Mouse (Mus musculus): Measurements from ENCODE around the gene Insr. TPM values are rescaled to one million over a fixed set of nuclear protein-coding genes. Genes with fewer than 3 reads are reported as not detected.
"Not testable (repeated sequence)": the region's sequence is repeated elsewhere in the genome, so short reads cannot be mapped to it uniquely, and the experiment has no call there.

Gene Insr
- polyA plus RNA-seq (2015; fragmentation: Nextera tagmentation; extraction: Ambion mirVana) = 32.5 and 33.2 TPM in 2 replicates

- Histone ChIP-seq H3K9me3 (ENCODE audit: control insufficient read depth, low read length) (no peaks in the 10 kb centered on the region), H3K4me1 (ENCODE audit: control insufficient read depth, insufficient read depth, low read length) (peaks cover 18% of the 10 kb centered on the region), H3K9ac (ENCODE audit: low read depth, low read length) (peak within 1 kb of the TSS; percentile 98), H3K4me2 (ENCODE audit: low read depth, low read length) (peak within 1 kb of the TSS; percentile 72), H3K27ac (ENCODE audit: low read length) (peak within 1 kb of the TSS; percentile 86), H3K4me3 (ENCODE audit: low read length) (peak within 1 kb of the TSS; percentile 94), H3K27me3 (replicated peaks; ENCODE audit: control insufficient read depth, insufficient read depth, low read length) (no peaks in the 10 kb centered on the region), H3K36me3 (ENCODE audit: control insufficient read depth, insufficient read depth, low read length) (0 out of 2 replicates have a peak, but pooled peaks cover 2% of the 10 kb centered on the region)
- ATAC-seq = peak; percentile 95
- WGBS = under 1% methylated on average over 57 of the region's 61 CpGs
Measured at GRCm38 (mm10) chr8:3278934-3279720, at the start of gene Insr. Gene Insr, minus strand, starts transcription at chr8:3279617.

DNA sequence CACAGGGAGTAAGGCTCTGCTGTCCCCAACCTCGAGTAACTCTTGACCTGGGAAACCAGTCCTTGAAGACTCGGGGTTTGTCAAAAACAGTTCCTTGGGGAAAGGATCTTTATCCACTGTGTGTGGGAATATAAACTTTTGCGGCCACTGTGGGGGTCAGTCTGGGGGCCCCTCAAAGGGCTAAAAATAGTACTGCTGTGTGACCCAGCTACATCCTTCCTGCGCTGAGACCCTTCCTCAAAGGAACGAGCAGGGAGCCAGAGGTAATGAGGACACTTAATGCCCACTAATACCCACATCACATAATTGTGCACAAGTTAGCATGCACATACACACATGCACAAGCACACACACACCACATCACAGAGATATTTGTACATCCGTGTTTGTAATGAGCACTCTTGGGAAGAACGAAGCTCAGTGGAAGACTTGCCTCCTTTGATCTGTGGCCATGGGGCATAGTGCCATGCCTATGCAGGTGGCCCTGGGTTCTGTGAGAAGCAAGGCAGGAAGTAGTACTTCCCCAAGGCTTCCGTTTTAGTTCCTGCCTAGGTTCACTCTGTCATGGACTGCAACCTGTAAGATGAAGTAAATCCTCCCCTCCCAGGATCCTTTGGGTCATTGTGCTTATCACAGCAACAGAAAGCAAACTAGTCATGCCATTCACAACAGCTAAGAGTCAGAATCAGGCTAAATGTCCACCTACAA is 48.3 kb upstream of the Insr start:
- no peaks in the 10 kb centered on the region for H3K9me3 ChIP-seq (ENCODE audit: control insufficient read depth, low read length)
- no peak overlapping the region for H3K4me2 ChIP-seq (ENCODE audit: low read depth, low read length)
- H3K4me1 ChIP-seq (ENCODE audit: control insufficient read depth, insufficient read depth, low read length) = no peaks in the 10 kb centered on the region
- no peak overlapping the region for H3K9ac ChIP-seq (ENCODE audit: low read depth, low read length)
- WGBS = 72% methylated on average over 8 of the region's 8 CpGs
- no peak for ATAC-seq
- no peak overlapping the region for H3K4me3 ChIP-seq (ENCODE audit: low read length)
- H3K36me3 ChIP-seq (ENCODE audit: control insufficient read depth, insufficient read depth, low read length) = no peaks in the 10 kb centered on the region
- H3K27me3 ChIP-seq (replicated peaks; ENCODE audit: control insufficient read depth, insufficient read depth, low read length) = no peaks in the 10 kb centered on the region
- no peak overlapping the region for H3K27ac ChIP-seq (ENCODE audit: low read length)

GRCm38 (mm10) chr8:3327056-3327455 is 47.6 kb upstream of the Insr start:
- 80% methylated on average over 1 of the region's 1 CpGs for WGBS
- no peak for ATAC-seq

GRCm38 (mm10) chr8:3324253-3324652 is 44.8 kb upstream of the Insr start:
- WGBS = 70% methylated on average over 2 of the region's 2 CpGs
- no peak for ATAC-seq
- no peak overlapping the region for H3K27ac ChIP-seq (ENCODE audit: low read length)
- H3K36me3 ChIP-seq (ENCODE audit: control insufficient read depth, insufficient read depth, low read length) = no peaks in the 10 kb centered on the region
- no peak overlapping the region for H3K9ac ChIP-seq (ENCODE audit: low read depth, low read length)
- H3K9me3 ChIP-seq (ENCODE audit: control insufficient read depth, low read length) = no peaks in the 10 kb centered on the region
- H3K4me3 ChIP-seq (ENCODE audit: low read length) = no peak overlapping the region
- H3K4me2 ChIP-seq (ENCODE audit: low read depth, low read length) = no peak overlapping the region
- no peaks in the 10 kb centered on the region for H3K4me1 ChIP-seq (ENCODE audit: control insufficient read depth, insufficient read depth, low read length)
- H3K27me3 ChIP-seq (replicated peaks; ENCODE audit: control insufficient read depth, insufficient read depth, low read length) = no peaks in the 10 kb centered on the region

More at GRCm38 (mm10) chr8:3327056-3327455, 47.6 kb upstream of the Insr start:
- H3K4me1 ChIP-seq (ENCODE audit: control insufficient read depth, insufficient read depth, low read length) = no peaks in the 10 kb centered on the region
- no peak overlapping the region for H3K4me3 ChIP-seq (ENCODE audit: low read length)
- H3K36me3 ChIP-seq (ENCODE audit: control insufficient read depth, insufficient read depth, low read length) = no peaks in the 10 kb centered on the region
- H3K9ac ChIP-seq (ENCODE audit: low read depth, low read length) = no peak overlapping the region
- no peak overlapping the region for H3K4me2 ChIP-seq (ENCODE audit: low read depth, low read length)
- H3K27ac ChIP-seq (ENCODE audit: low read length) = no peak overlapping the region
- H3K27me3 ChIP-seq (replicated peaks; ENCODE audit: control insufficient read depth, insufficient read depth, low read length) = no peaks in the 10 kb centered on the region
- H3K9me3 ChIP-seq (ENCODE audit: control insufficient read depth, low read length) = no peaks in the 10 kb centered on the region

DNA sequence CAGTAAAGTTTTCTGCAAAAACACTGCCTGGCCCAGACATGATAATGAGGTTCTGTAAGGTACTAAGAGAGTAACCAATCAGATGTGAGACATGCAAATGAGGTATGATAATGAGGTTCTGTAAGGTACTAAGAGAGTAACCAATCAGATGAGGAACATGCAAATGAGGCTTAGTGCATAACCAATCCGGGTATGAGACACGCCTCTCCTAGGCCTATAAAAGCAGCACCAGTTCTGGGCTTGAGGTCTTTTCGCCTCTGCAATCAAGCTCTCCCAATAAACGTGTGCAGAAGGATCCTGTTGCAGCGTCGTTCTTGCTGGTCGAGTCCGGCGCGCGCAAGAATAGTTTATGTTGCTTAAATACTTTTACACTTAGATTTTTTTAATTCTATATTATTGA is 39.9 kb upstream of the Insr start:
- H3K9me3 ChIP-seq (ENCODE audit: control insufficient read depth, low read length); H3K4me1 ChIP-seq (ENCODE audit: control insufficient read depth, insufficient read depth, low read length); H3K4me2 ChIP-seq (ENCODE audit: low read depth, low read length); H3K4me3 ChIP-seq (ENCODE audit: low read length); H3K9ac ChIP-seq (ENCODE audit: low read depth, low read length); ATAC-seq; H3K27ac ChIP-seq (ENCODE audit: low read length); H3K27me3 ChIP-seq (replicated peaks; ENCODE audit: control insufficient read depth, insufficient read depth, low read length); H3K36me3 ChIP-seq (ENCODE audit: control insufficient read depth, insufficient read depth, low read length): not testable (repeated sequence)
- WGBS = 95% methylated on average over 8 of the region's 11 CpGs

GRCm38 (mm10) chr8:3316585-3316984 is 37.2 kb upstream of the Insr start:
- no peak overlapping the region for H3K9ac ChIP-seq (ENCODE audit: low read depth, low read length)
- 67% methylated on average over 5 of the region's 5 CpGs for WGBS
- no peaks in the 10 kb centered on the region for H3K9me3 ChIP-seq (ENCODE audit: control insufficient read depth, low read length)
- H3K4me2 ChIP-seq (ENCODE audit: low read depth, low read length) = no peak overlapping the region
- no peak overlapping the region for H3K27ac ChIP-seq (ENCODE audit: low read length)
- no peaks in the 10 kb centered on the region for H3K4me1 ChIP-seq (ENCODE audit: control insufficient read depth, insufficient read depth, low read length)
- H3K27me3 ChIP-seq (replicated peaks; ENCODE audit: control insufficient read depth, insufficient read depth, low read length) = no peaks in the 10 kb centered on the region
- no peaks in the 10 kb centered on the region for H3K36me3 ChIP-seq (ENCODE audit: control insufficient read depth, insufficient read depth, low read length)
- no peak for ATAC-seq
- no peak overlapping the region for H3K4me3 ChIP-seq (ENCODE audit: low read length)

DNA sequence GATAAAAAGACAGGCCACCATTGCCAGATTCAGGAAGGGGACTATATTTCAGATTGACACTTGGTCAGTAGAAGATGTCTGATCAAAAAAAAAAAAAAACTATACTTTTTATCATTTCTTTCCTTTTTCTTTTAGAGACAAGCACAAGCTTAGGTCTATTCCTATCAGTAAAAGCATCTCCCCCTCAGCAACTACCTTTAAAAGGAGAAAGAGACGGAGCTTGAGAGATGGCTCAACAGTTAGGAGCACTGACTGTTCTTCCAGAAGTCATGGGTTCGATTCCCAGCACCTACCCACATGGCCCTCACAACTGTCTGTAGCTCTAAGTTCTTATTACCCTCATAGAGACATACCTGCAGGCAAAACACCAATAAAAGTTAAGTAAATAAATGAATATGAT is 34.9 kb upstream of the Insr start:
- WGBS = 73% methylated on average over 2 of the region's 2 CpGs
- no peak for ATAC-seq
- no peak overlapping the region for H3K27ac ChIP-seq (ENCODE audit: low read length)
- no peaks in the 10 kb centered on the region for H3K9me3 ChIP-seq (ENCODE audit: control insufficient read depth, low read length)
- no peaks in the 10 kb centered on the region for H3K27me3 ChIP-seq (replicated peaks; ENCODE audit: control insufficient read depth, insufficient read depth, low read length)
- no peaks in the 10 kb centered on the region for H3K36me3 ChIP-seq (ENCODE audit: control insufficient read depth, insufficient read depth, low read length)
- H3K4me1 ChIP-seq (ENCODE audit: control insufficient read depth, insufficient read depth, low read length) = no peaks in the 10 kb centered on the region
- no peak overlapping the region for H3K9ac ChIP-seq (ENCODE audit: low read depth, low read length)
- H3K4me2 ChIP-seq (ENCODE audit: low read depth, low read length) = no peak overlapping the region
- H3K4me3 ChIP-seq (ENCODE audit: low read length) = no peak overlapping the region

GRCm38 (mm10) chr8:3313843-3314242 is 34.4 kb upstream of the Insr start:
- ATAC-seq = no peak
- no peaks in the 10 kb centered on the region for H3K27me3 ChIP-seq (replicated peaks; ENCODE audit: control insufficient read depth, insufficient read depth, low read length)

GRCm38 (mm10) chr8:3313417-3313816 is 34.0 kb upstream of the Insr start:
- H3K4me1 ChIP-seq (ENCODE audit: control insufficient read depth, insufficient read depth, low read length); H3K9me3 ChIP-seq (ENCODE audit: control insufficient read depth, low read length); H3K27me3 ChIP-seq (replicated peaks; ENCODE audit: control insufficient read depth, insufficient read depth, low read length); ATAC-seq; H3K36me3 ChIP-seq (ENCODE audit: control insufficient read depth, insufficient read depth, low read length); H3K4me2 ChIP-seq (ENCODE audit: low read depth, low read length); H3K4me3 ChIP-seq (ENCODE audit: low read length); H3K9ac ChIP-seq (ENCODE audit: low read depth, low read length); H3K27ac ChIP-seq (ENCODE audit: low read length): not testable (repeated sequence)
- WGBS = 75% methylated on average over 1 of the region's 1 CpGs

More at GRCm38 (mm10) chr8:3313843-3314242, 34.4 kb upstream of the Insr start:
- Histone ChIP-seq H3K4me3 (ENCODE audit: low read length) (no peak overlapping the region), H3K9ac (ENCODE audit: low read depth, low read length) (no peak overlapping the region), H3K4me2 (ENCODE audit: low read depth, low read length) (no peak overlapping the region), H3K27ac (ENCODE audit: low read length) (no peak overlapping the region), H3K36me3 (ENCODE audit: control insufficient read depth, insufficient read depth, low read length) (no peaks in the 10 kb centered on the region), H3K4me1 (ENCODE audit: control insufficient read depth, insufficient read depth, low read length) (no peaks in the 10 kb centered on the region), H3K9me3 (ENCODE audit: control insufficient read depth, low read length) (no peaks in the 10 kb centered on the region)
- WGBS = 62% methylated on average over 3 of the region's 3 CpGs

Data from intestine, embryonic 16.5 days (tissue).